In the genomic region with DNA sequence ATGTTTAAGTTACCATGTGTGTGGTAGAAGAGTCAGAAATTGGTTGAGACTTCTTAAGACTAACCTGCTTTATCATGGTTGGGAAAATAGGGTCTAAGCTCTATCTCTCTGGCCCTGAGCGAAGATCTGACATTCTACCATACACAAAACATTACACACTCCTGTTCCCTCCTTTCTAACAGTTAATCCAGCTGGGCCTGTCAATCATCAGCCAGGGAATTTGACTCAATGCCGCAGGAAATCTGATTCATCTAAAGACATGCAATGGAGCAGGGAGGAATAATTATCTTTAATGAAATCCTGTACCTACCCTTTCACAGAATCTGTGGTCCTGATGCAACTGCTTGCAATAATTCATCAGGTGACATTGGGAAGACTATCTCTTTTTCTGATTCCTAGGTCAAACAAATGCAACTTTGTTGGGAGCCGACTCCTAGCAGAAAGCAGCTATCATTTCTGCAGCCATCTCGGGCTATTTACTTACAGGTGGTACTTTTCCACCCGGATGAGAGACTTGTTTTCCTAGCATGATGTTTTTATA, we compare ENCODE assay signal across 21 mouse cellular contexts.
DNase-seq lines count a peak whose midpoint lies in the region; ATAC-seq lines count a peak whose summit lies in the region.
"Had no signal": no experiment of that assay in that cellular context is flagged by ENCODE, and none has a peak within 500 bp of the region (broad histone marks: within the 10 kb centered on the region; RNA-seq: fewer than 3 reads in every experiment).

No protein-coding gene starts in this region.

- no peak overlapping the region for H3K9ac ChIP-seq in embryonic facial prominence, embryonic 11.5 days (replicated peaks; ENCODE audit: low read length)
- no peak overlapping the region for H3K9ac ChIP-seq in embryonic facial prominence, embryonic 14.5 days (ENCODE audit: low read depth, low read length)
- H3K9ac ChIP-seq: embryonic facial prominence, embryonic 12.5 days; embryonic facial prominence, embryonic 15.5 days; forebrain, embryonic 12.5 days had no signal

- H3K36me3 ChIP-seq in embryonic facial prominence, embryonic 11.5 days (replicated peaks; ENCODE audit: control insufficient read depth, insufficient read depth, low read depth, low read length) = no peaks in the 10 kb centered on the region
- H3K36me3 ChIP-seq in embryonic facial prominence, embryonic 10.5 days (replicated peaks) = no peaks in the 10 kb centered on the region
- H3K36me3 ChIP-seq in embryonic facial prominence, embryonic 14.5 days (ENCODE audit: control insufficient read depth, insufficient read depth, low read length) = no peaks in the 10 kb centered on the region
- H3K36me3 ChIP-seq: embryonic facial prominence, embryonic 12.5 days; embryonic facial prominence, embryonic 15.5 days; forebrain, embryonic 10.5 days; forebrain, embryonic 12.5 days had no signal

- ATAC-seq in embryonic facial prominence, embryonic 11.5 days (replicated peaks; ENCODE audit: insufficient number of reproducible peaks, low FRiP score, low TSS enrichment, low read depth) = no peak
- no peak for ATAC-seq in embryonic facial prominence, embryonic 14.5 days (ENCODE audit: low read depth)
- ATAC-seq: forebrain, embryonic 14.5 days; forebrain, embryonic 16.5 days had no signal

- no peak overlapping the region for H3K4me2 ChIP-seq in embryonic facial prominence, embryonic 11.5 days (ENCODE audit: low read depth, low read length)
- no peak overlapping the region for H3K4me2 ChIP-seq in embryonic facial prominence, embryonic 14.5 days (ENCODE audit: low read depth, low read length)
- H3K4me2 ChIP-seq: embryonic facial prominence, embryonic 12.5 days; embryonic facial prominence, embryonic 15.5 days; forebrain, embryonic 12.5 days had no signal

- peak; percentile 23 for DNase-seq in embryonic facial prominence, embryonic 11.5 days (ENCODE audit: low spot score)
- DNase-seq in embryonic facial prominence, embryonic 10.5 days (ENCODE audit: low spot score) = no peak
- peak; percentile 31 for DNase-seq in embryonic facial prominence, embryonic 14.5 days (ENCODE audit: low spot score)
- no peak for DNase-seq in spleen, adult 18-20 months
- DNase-seq in ovary, postnatal 36 days (ENCODE audit: low spot score) = no peak
- DNase-seq: adrenal gland, adult 2 months; adrenal gland, postnatal 10 days; adrenal gland, postnatal 25 days; B cell, adult 2 months; cerebellum, adult 11-12 months; cerebellum, adult 2 months; cerebellum, adult 9-10 months; cerebellum, postnatal 10 days; cerebellum, postnatal 25 days had no signal

- H3K4me1 ChIP-seq in embryonic facial prominence, embryonic 11.5 days (ENCODE audit: control insufficient read depth, insufficient read depth, low read length) = no peaks in the 10 kb centered on the region
- 0 out of 2 replicates have a peak, but pooled peaks cover 3% of the 10 kb centered on the region for H3K4me1 ChIP-seq in embryonic facial prominence, embryonic 10.5 days
- H3K4me1 ChIP-seq in embryonic facial prominence, embryonic 14.5 days (ENCODE audit: control insufficient read depth, insufficient read depth, low read length) = no peaks in the 10 kb centered on the region
- H3K4me1 ChIP-seq: embryonic facial prominence, embryonic 12.5 days; embryonic facial prominence, embryonic 15.5 days had no signal

- no peaks in the 10 kb centered on the region for H3K9me3 ChIP-seq in embryonic facial prominence, embryonic 11.5 days (replicated peaks; ENCODE audit: control insufficient read depth, low read length)
- no peaks in the 10 kb centered on the region for H3K9me3 ChIP-seq in embryonic facial prominence, embryonic 10.5 days
- no peaks in the 10 kb centered on the region for H3K9me3 ChIP-seq in embryonic facial prominence, embryonic 14.5 days (ENCODE audit: control insufficient read depth, low read length)
- H3K9me3 ChIP-seq: embryonic facial prominence, embryonic 12.5 days; embryonic facial prominence, embryonic 15.5 days; forebrain, embryonic 10.5 days; forebrain, embryonic 12.5 days had no signal

- 62% methylated on average over 5 of the region's 5 CpGs for WGBS in embryonic facial prominence, embryonic 11.5 days
- WGBS in embryonic facial prominence, embryonic 10.5 days = 76% methylated on average over 5 of the region's 5 CpGs
- 57% methylated on average over 5 of the region's 5 CpGs for WGBS in embryonic facial prominence, embryonic 14.5 days

- H3K4me3 ChIP-seq in embryonic facial prominence, embryonic 11.5 days (ENCODE audit: low read depth, low read length) = no peak overlapping the region
- no peak overlapping the region for H3K4me3 ChIP-seq in embryonic facial prominence, embryonic 10.5 days
- no peak overlapping the region for H3K4me3 ChIP-seq in embryonic facial prominence, embryonic 14.5 days (ENCODE audit: low read depth, low read length)
- H3K4me3 ChIP-seq: embryonic facial prominence, embryonic 12.5 days; embryonic facial prominence, embryonic 15.5 days; erythroblast, embryonic 14.5 days; forebrain, embryonic 10.5 days; forebrain, embryonic 12.5 days had no signal

- no peaks in the 10 kb centered on the region for H3K27me3 ChIP-seq in embryonic facial prominence, embryonic 11.5 days (ENCODE audit: control insufficient read depth, insufficient read depth, low read length)
- no peaks in the 10 kb centered on the region for H3K27me3 ChIP-seq in embryonic facial prominence, embryonic 10.5 days (replicated peaks; ENCODE audit: low read depth, poor library complexity, severe bottlenecking)
- H3K27me3 ChIP-seq in embryonic facial prominence, embryonic 14.5 days (replicated peaks; ENCODE audit: control insufficient read depth, insufficient read depth, low read length) = no peaks in the 10 kb centered on the region
- H3K27me3 ChIP-seq: embryonic facial prominence, embryonic 12.5 days; embryonic facial prominence, embryonic 15.5 days; forebrain, embryonic 12.5 days had no signal

- no peak overlapping the region for H3K27ac ChIP-seq in embryonic facial prominence, embryonic 11.5 days (replicated peaks; ENCODE audit: low read depth, low read length)
- no peak overlapping the region for H3K27ac ChIP-seq in embryonic facial prominence, embryonic 10.5 days (replicated peaks)
- no peak overlapping the region for H3K27ac ChIP-seq in embryonic facial prominence, embryonic 14.5 days (replicated peaks; ENCODE audit: low read depth, low read length)
- H3K27ac ChIP-seq: embryonic facial prominence, embryonic 12.5 days; embryonic facial prominence, embryonic 15.5 days; forebrain, embryonic 10.5 days; forebrain, embryonic 12.5 days had no signal

Comparison
In these comparisons a context has a peak if more than half of its experiments do, and no peak if none do; other contexts are left out.
1. DNase-seq: peak in embryonic facial prominence, embryonic 11.5 days (single experiment) and embryonic facial prominence, embryonic 14.5 days (single experiment); none in embryonic facial prominence, embryonic 10.5 days (single experiment), spleen, adult 18-20 months (0 of 2) and ovary, postnatal 36 days (single experiment).